In genomic region chr4:27845521-27845920, GRCm38 (mm10) we compare ENCODE assay signal across 20 mouse cellular contexts.
DNase-seq lines count a peak whose midpoint lies in the region; ATAC-seq and TF ChIP-seq lines count a peak whose summit lies in the region.
"Had no signal": no experiment of that assay in that cellular context is flagged by ENCODE, and none has a peak within 500 bp of the region (broad histone marks: within the 10 kb centered on the region; RNA-seq: fewer than 3 reads in every experiment).

No protein-coding gene starts in this region.

- TF ChIP-seq EP300 in lung, postnatal 0 days (IDR thresholded peaks at IDR 0.05): no peak

- no peaks in the 10 kb centered on the region for H3K36me3 ChIP-seq in lung, postnatal 0 days (ENCODE audit: insufficient read depth, low read length)
- H3K36me3 ChIP-seq in hindbrain, embryonic 12.5 days: no peaks in the 10 kb centered on the region
- no peaks in the 10 kb centered on the region for H3K36me3 ChIP-seq in intestine, embryonic 15.5 days
- H3K36me3 ChIP-seq: embryonic facial prominence, embryonic 13.5 days; heart, embryonic 12.5 days; neural tube, embryonic 12.5 days; stomach, embryonic 15.5 days had no signal

- peak; percentile 2 for DNase-seq in lung, postnatal 0 days (ENCODE audit: low spot score)
- DNase-seq in lung, postnatal 10 days: no peak
- peak; percentile 72 for DNase-seq in brain, adult 2 months (ENCODE audit: low read depth, low spot score)
- peak; percentile 17 to 23 for DNase-seq in frontal cortex, postnatal 10 days (ENCODE audit: low spot score in 2 of 2)
- DNase-seq in layer of hippocampus, postnatal 36 days: peak; percentile 17 to 32
- no peak for DNase-seq in urinary bladder, postnatal 25 days (ENCODE audit: low spot score)
- DNase-seq: adrenal gland, postnatal 25 days; cerebellum, adult 8-10 months; kidney, adult 2 months; kidney, postnatal 25 days; liver; liver, postnatal 0 days; lung, postnatal 36 days; thymus, postnatal 14 days had no signal

- H3K4me3 ChIP-seq in lung, postnatal 0 days (ENCODE audit: low read depth, low read length): no peak overlapping the region
- no peak overlapping the region for H3K4me3 ChIP-seq in hindbrain, embryonic 12.5 days
- H3K4me3 ChIP-seq in intestine, embryonic 15.5 days (replicated peaks): no peak overlapping the region
- H3K4me3 ChIP-seq: embryonic facial prominence, embryonic 13.5 days; heart, embryonic 12.5 days; neural tube, embryonic 12.5 days; stomach, embryonic 15.5 days had no signal

- ATAC-seq in lung, postnatal 0 days: no peak
- no peak for ATAC-seq in hindbrain, embryonic 12.5 days (ENCODE audit: low FRiP score)
- no peak for ATAC-seq in intestine, embryonic 15.5 days
- ATAC-seq: liver, postnatal 0 days had no signal

- no peaks in the 10 kb centered on the region for H3K9me3 ChIP-seq in lung, postnatal 0 days (ENCODE audit: low read length)
- no peaks in the 10 kb centered on the region for H3K9me3 ChIP-seq in hindbrain, embryonic 12.5 days (replicated peaks)
- H3K9me3 ChIP-seq in intestine, embryonic 15.5 days: no peaks in the 10 kb centered on the region
- H3K9me3 ChIP-seq: embryonic facial prominence, embryonic 13.5 days; heart, embryonic 12.5 days; neural tube, embryonic 12.5 days; stomach, embryonic 15.5 days had no signal

- WGBS in lung, postnatal 0 days: 64% methylated on average over 5 of the region's 5 CpGs
- WGBS in hindbrain, embryonic 12.5 days: 68% methylated on average over 5 of the region's 5 CpGs
- whole genome bisulfite sequencing in intestine, embryonic 15.5 days: 66% methylated on average over 5 of the region's 5 CpGs

- H3K27me3 ChIP-seq in lung, postnatal 0 days (replicated peaks; ENCODE audit: insufficient read depth, low read length): no peaks in the 10 kb centered on the region
- no peaks in the 10 kb centered on the region for H3K27me3 ChIP-seq in hindbrain, embryonic 12.5 days
- H3K27me3 ChIP-seq in intestine, embryonic 15.5 days (replicated peaks): no peaks in the 10 kb centered on the region
- H3K27me3 ChIP-seq: embryonic facial prominence, embryonic 13.5 days; heart, embryonic 12.5 days; neural tube, embryonic 12.5 days; stomach, embryonic 15.5 days had no signal

- H3K4me2 ChIP-seq in lung, postnatal 0 days (replicated peaks; ENCODE audit: low read depth, low read length): no peak overlapping the region
- no peak overlapping the region for H3K4me2 ChIP-seq in hindbrain, embryonic 12.5 days (replicated peaks)
- no peak overlapping the region for H3K4me2 ChIP-seq in intestine, embryonic 15.5 days (replicated peaks)
- H3K4me2 ChIP-seq: embryonic facial prominence, embryonic 13.5 days; heart, embryonic 12.5 days; neural tube, embryonic 12.5 days; stomach, embryonic 15.5 days had no signal

- no peak overlapping the region for H3K27ac ChIP-seq in lung, postnatal 0 days (ENCODE audit: low read length)
- H3K27ac ChIP-seq in hindbrain, embryonic 12.5 days: no peak overlapping the region
- H3K27ac ChIP-seq in intestine, embryonic 15.5 days: no peak overlapping the region
- H3K27ac ChIP-seq: embryonic facial prominence, embryonic 13.5 days; neural tube, embryonic 12.5 days; stomach, embryonic 15.5 days had no signal

- H3K4me1 ChIP-seq in lung, postnatal 0 days (ENCODE audit: insufficient read depth, low read depth, low read length): no peaks in the 10 kb centered on the region
- no peaks in the 10 kb centered on the region for H3K4me1 ChIP-seq in hindbrain, embryonic 12.5 days
- H3K4me1 ChIP-seq in intestine, embryonic 15.5 days (replicated peaks): no peaks in the 10 kb centered on the region
- H3K4me1 ChIP-seq: embryonic facial prominence, embryonic 13.5 days; heart, embryonic 12.5 days; neural tube, embryonic 12.5 days; stomach, embryonic 15.5 days had no signal

- H3K9ac ChIP-seq in lung, postnatal 0 days (replicated peaks; ENCODE audit: low read depth): no peak overlapping the region
- H3K9ac ChIP-seq in hindbrain, embryonic 12.5 days: no peak overlapping the region
- H3K9ac ChIP-seq in intestine, embryonic 15.5 days: no peak overlapping the region
- H3K9ac ChIP-seq: embryonic facial prominence, embryonic 13.5 days; heart, embryonic 12.5 days; liver, postnatal 0 days; neural tube, embryonic 12.5 days; stomach, embryonic 15.5 days had no signal

- TF ChIP-seq CTCF in lung, postnatal 0 days (IDR thresholded peaks at IDR 0.05): no peak

Comparison
In these comparisons a context has a peak if more than half of its experiments do, and no peak if none do; other contexts are left out.
1. DNase-seq: peak in lung, postnatal 0 days (single experiment), brain, adult 2 months (single experiment), frontal cortex, postnatal 10 days (2 of 2) and layer of hippocampus, postnatal 36 days (2 of 2); none in lung, postnatal 10 days (single experiment) and urinary bladder, postnatal 25 days (single experiment).